Mouse (Mus musculus) liver, embryonic 14.5 days (tissue): Measurements from ENCODE around the gene C1qtnf3.

Experiments used
- CTCF ChIP-seq: IDR thresholded peaks from 2 replicates; pipeline ENCODE4 v1.5.1; 2016; ENCODE audit warnings: antibody characterized with exemption, low read depth, control low read depth
- EP300 ChIP-seq: IDR thresholded peaks from 2 replicates; pipeline ENCODE4 v1.6.1; 2016; ENCODE audit warnings: antibody characterized with exemption, low read depth

- no peak for TF ChIP-seq EP300
- no peak for TF ChIP-seq CTCF
Measured at GRCm38 (mm10) chr15:10999832-11000231, 47.7 kb downstream of the C1qtnf3 start.
